Comparison of ENCODE assay signal across 23 mouse cellular contexts in genomic region chr16:50305156-50305555, GRCm38 (mm10).
"Had no signal": no experiment of that assay in that cellular context is flagged by ENCODE, and none has a peak within 500 bp of the region (broad histone marks: within the 10 kb centered on the region; RNA-seq: fewer than 3 reads in every experiment).

No protein-coding gene starts in this region.

- H3K27ac ChIP-seq: kidney, embryonic 15.5 days; liver, embryonic 14.5 days; macrophage; midbrain, embryonic 10.5 days; midbrain, embryonic 13.5 days; neural tube, embryonic 12.5 days; neural tube, embryonic 15.5 days; stomach, postnatal 0 days had no signal

- ATAC-seq: liver, postnatal 0 days; lung, postnatal 0 days; midbrain, embryonic 13.5 days; midbrain, embryonic 16.5 days had no signal

- H3K4me3 ChIP-seq: kidney, embryonic 15.5 days; megakaryocyte, embryonic 14.5 days; midbrain, embryonic 10.5 days; midbrain, embryonic 13.5 days; neural tube, embryonic 12.5 days; neural tube, embryonic 15.5 days had no signal

- H3K27me3 ChIP-seq: kidney, embryonic 15.5 days; megakaryocyte, embryonic 14.5 days; midbrain, embryonic 13.5 days; neural tube, embryonic 12.5 days; neural tube, embryonic 15.5 days had no signal

- H3K4me1 ChIP-seq: kidney, embryonic 15.5 days; midbrain, embryonic 10.5 days; midbrain, embryonic 13.5 days; neural tube, embryonic 12.5 days; neural tube, embryonic 15.5 days had no signal

- H3K9me3 ChIP-seq: kidney, embryonic 15.5 days; megakaryocyte, embryonic 14.5 days; midbrain, embryonic 10.5 days; midbrain, embryonic 13.5 days; neural tube, embryonic 12.5 days; neural tube, embryonic 15.5 days had no signal

- DNase-seq: kidney, adult 8-10 months; kidney, postnatal 10 days; kidney, postnatal 36 days; layer of hippocampus, postnatal 36 days; liver, postnatal 0 days; lung, embryonic 14.5 days; right cerebral cortex, adult 18-20 months; right cerebral cortex, postnatal 14 days; right cerebral cortex, postnatal 4 days; thymus, adult 2 months; thymus, postnatal 14 days; thymus, postnatal 4 days had no signal

- H3K36me3 ChIP-seq: kidney, embryonic 15.5 days; midbrain, embryonic 10.5 days; midbrain, embryonic 13.5 days; neural tube, embryonic 12.5 days; neural tube, embryonic 15.5 days had no signal
